Mouse (Mus musculus) heart, embryonic 10.5 days (tissue): ENCODE data around the gene Gm28305. TPM values are rescaled to one million over a fixed set of nuclear protein-coding genes. Genes with fewer than 3 reads are reported as not detected.

Experiments
- DNase-seq: peaks from one replicate; pipeline ENCODE4 v3.0.0-alpha.2; 2017; ENCODE audit warnings: low spot score
- H3K27ac ChIP-seq: fragments of 300-500 bp; sonication (generic); 2 replicates; pipeline ENCODE4 v1.5.1; 2016; ENCODE audit warnings: mild to moderate bottlenecking
- H3K27me3 ChIP-seq: fragments of 300-500 bp; sonication (generic); 2 replicates; pipeline ENCODE4 v1.6.1; 2016; ENCODE audit warnings: mild to moderate bottlenecking; ENCODE audit not compliant: poor library complexity, insufficient read depth, severe bottlenecking
- H3K36me3 ChIP-seq: fragments of 300-500 bp; sonication (generic); 2 replicates; pipeline ENCODE4 v1.6.1; 2016; ENCODE audit warnings: mild to moderate bottlenecking, moderate library complexity
- H3K4me1 ChIP-seq: fragments of 300-500 bp; sonication (generic); 2 replicates; pipeline ENCODE4 v1.6.1; 2016; ENCODE audit warnings: mild to moderate bottlenecking
- H3K4me3 ChIP-seq: fragments of 300-500 bp; sonication (generic); 2 replicates; pipeline ENCODE4 v1.5.1; 2016; ENCODE audit warnings: mild to moderate bottlenecking, moderate library complexity
- H3K9me3 ChIP-seq: fragments of 300-500 bp; sonication (generic); 2 replicates; pipeline ENCODE4 v1.6.1; 2016; ENCODE audit warnings: mild to moderate bottlenecking, moderate library complexity
- WGBS: fragments of 180-500 bp; shearing (Covaris S2); methylation state at CpG from one replicate; pipeline ENCODE4 v1.1.7; 2016; 5-methylcytosine and 5-hydroxymethylcytosine counted together
- polyA plus RNA-seq: library from polyadenylated mRNA; unstranded; fragments of >200 nt; fragmentation: Nextera tagmentation; extraction: Ambion mirVana; gene quantifications from 2 replicates; pipeline ENCODE4 v1.2.1, GENCODE M21; 2016

The Gm28305 gene
- polyA plus RNA-seq, 1 experiment from 2014 or later: not detected

DNA sequence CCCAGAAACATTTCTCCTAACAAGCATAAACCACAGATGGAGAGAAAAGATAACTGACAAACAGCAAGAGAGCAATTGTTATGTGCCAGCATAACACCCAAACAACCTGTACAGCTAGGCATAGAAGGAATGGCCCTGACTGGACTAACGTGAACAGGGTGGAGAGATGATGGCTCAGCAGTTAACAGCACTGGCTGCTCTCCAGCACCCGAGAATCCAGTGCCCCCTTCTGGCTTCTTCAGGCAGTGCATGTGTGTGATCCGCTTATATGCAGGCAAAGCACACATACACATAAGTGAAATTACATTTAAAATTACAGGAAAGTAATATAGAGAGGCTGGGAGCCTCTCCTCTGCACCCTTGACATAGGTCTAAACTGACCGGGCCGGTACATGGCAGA lies 38.9 kb downstream of the Gm28305 start:
- no peak for DNase-seq
- no peaks in the 10 kb centered on the region for H3K4me1 ChIP-seq
- H3K27me3 ChIP-seq: no peaks in the 10 kb centered on the region
- no peaks in the 10 kb centered on the region for H3K9me3 ChIP-seq
- H3K27ac ChIP-seq: no peak overlapping the region
- peaks cover 8% of the 10 kb centered on the region; the same call in 1 of the 2 replicates for H3K36me3 ChIP-seq
- 51% methylated on average over 5 of the region's 5 CpGs for WGBS
- no peak overlapping the region for H3K4me3 ChIP-seq

DNA sequence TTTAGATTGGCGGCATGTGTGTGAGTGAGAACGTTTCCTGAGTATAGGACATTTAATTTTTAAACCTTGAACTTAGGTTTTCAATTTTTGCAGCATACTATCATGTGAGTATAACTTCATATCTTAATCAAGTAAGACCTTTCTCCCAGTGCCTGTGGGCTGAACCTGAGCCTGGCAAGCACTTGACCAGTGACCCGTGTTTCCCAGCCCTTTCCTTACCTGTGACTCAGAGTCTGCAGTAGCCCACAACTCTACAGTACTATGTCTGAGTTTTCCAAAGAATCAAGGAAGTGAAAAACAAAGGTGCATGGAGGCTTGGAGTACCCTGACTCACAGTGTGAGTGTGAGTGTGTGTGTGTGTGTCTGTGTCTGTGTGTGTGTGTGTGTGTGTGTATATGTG lies 39.6 kb downstream of the Gm28305 start:
- 74% methylated on average over 3 of the region's 3 CpGs for WGBS
- H3K9me3 ChIP-seq: no peaks in the 10 kb centered on the region
- 0 out of 2 replicates have a peak, but pooled peaks cover 6% of the 10 kb centered on the region for H3K36me3 ChIP-seq
- no peak overlapping the region for H3K27ac ChIP-seq
- H3K4me1 ChIP-seq: no peaks in the 10 kb centered on the region
- no peak overlapping the region for H3K4me3 ChIP-seq
- DNase-seq: no peak
- H3K27me3 ChIP-seq: no peaks in the 10 kb centered on the region

DNA sequence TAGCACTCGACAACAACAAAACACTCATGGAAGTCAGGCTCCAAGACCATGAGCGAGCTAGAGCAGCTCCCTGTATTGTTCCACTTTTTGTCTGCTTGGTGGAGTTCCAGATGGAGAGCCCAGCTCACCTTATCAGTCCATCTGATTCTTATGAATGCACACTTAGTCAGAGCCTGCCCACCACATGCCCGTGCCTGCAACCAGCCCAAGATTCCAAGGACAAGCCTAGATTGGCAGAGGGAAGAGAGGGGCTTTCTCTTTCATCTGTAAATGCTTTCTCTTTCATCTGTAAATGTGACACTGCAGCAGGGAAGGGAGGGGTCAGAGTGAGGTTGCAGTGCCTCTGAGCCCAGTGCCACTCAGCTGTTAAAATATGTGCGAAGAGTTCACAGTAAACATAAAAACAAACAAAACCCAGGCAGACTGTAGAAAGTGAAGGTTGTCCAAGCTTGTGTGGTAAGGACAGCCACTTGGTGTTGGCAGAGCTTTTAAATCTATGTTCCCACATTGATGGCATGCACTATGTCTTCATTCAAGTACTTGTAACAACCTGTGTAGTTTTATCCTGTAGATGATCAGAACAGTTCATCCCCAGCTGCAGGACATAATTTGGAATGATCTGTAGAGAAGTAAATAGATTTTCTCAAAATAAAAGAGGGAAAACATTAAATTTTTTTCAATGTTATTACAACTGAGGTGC lies 45.4 kb downstream of the Gm28305 start:
- no peaks in the 10 kb centered on the region for H3K4me1 ChIP-seq
- no peaks in the 10 kb centered on the region for H3K27me3 ChIP-seq
- 64% methylated on average over 4 of the region's 4 CpGs for WGBS
- DNase-seq: peak; percentile 39
- 0 out of 2 replicates have a peak, but pooled peaks cover 3% of the 10 kb centered on the region for H3K36me3 ChIP-seq
- H3K27ac ChIP-seq: no peak overlapping the region
- no peak overlapping the region for H3K4me3 ChIP-seq
- H3K9me3 ChIP-seq: no peaks in the 10 kb centered on the region

DNA sequence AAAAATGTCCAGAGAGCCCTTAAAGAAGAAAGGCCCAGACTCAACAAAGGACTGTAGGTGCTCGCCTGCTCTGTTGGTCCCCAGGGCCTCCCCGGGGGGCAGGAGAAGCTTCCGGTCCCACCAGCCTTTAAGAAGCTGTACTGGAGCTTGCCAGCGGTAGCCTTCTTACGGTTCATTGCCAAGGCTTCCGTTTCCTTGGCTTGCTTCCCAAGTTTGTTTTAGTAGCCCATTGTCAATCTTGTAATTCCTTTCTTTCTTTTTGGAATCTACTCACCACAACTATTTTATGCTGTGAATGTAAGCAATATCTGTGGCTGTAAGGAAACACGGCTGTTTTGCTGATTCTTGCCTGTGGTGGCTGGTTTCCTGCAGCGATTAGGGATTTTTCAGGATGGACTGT lies 48.1 kb downstream of the Gm28305 start:
- DNase-seq: no peak
- H3K27ac ChIP-seq: 0 out of 2 replicates have a peak overlapping the region, but pooled peaks have one; percentile 4
- H3K9me3 ChIP-seq: no peaks in the 10 kb centered on the region
- WGBS: 75% methylated on average over 8 of the region's 8 CpGs
- no peaks in the 10 kb centered on the region for H3K4me1 ChIP-seq
- no peaks in the 10 kb centered on the region for H3K27me3 ChIP-seq
- H3K4me3 ChIP-seq: no peak overlapping the region
- H3K36me3 ChIP-seq: 0 out of 2 replicates have a peak, but pooled peaks cover 3% of the 10 kb centered on the region

DNA sequence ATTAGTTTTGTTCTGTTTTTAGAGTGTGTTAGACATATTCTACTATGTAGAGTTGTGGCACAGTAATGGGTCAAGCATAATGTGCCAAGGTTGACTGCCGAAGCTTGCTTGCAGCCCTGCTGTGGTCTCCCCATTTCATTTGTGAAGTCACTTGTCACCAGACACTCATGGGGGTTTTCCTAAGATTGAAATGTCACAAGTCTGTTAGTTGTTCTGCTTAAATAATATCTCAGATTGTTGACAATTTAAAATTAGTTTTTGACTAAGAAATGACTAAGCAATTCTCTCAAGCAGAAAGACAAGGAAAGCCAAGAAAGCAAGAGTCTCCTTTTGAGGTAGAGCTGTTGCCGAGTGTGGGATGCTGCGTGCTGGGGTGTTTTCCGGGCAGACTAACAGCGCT lies 52.5 kb downstream of the Gm28305 start:
- WGBS: 96% methylated on average over 5 of the region's 5 CpGs
- DNase-seq: no peak
- H3K4me1 ChIP-seq: no peaks in the 10 kb centered on the region
- H3K9me3 ChIP-seq: no peaks in the 10 kb centered on the region
- H3K27me3 ChIP-seq: no peaks in the 10 kb centered on the region
- H3K4me3 ChIP-seq: no peak overlapping the region
- no peaks in the 10 kb centered on the region for H3K36me3 ChIP-seq
- no peak overlapping the region for H3K27ac ChIP-seq

DNA sequence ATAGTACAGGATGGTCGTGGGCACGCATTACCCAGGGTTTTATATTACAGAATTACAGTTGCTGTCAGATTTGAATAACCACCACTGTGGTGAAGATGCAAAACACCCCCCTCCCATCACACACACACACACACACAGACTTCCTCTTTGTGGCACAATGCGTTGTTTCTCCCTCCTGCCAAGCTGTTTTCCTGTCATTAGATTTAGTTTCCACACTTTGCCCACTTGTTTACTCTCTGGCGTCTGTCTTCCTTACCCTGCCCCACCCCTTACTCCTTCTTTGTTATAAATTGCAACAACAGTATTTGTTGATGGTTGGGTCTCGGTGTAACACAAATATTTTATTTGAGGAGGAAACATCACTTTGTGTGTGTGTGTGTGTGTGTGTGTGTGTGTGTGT lies 57.8 kb downstream of the Gm28305 start:
- no peak for DNase-seq
- WGBS: 67% methylated on average over 5 of the region's 5 CpGs
- H3K4me3 ChIP-seq: no peak overlapping the region
- no peaks in the 10 kb centered on the region; the same call in 1 of the 2 replicates for H3K36me3 ChIP-seq
- H3K27ac ChIP-seq: no peak overlapping the region
- no peaks in the 10 kb centered on the region for H3K27me3 ChIP-seq
- peaks cover 8% of the 10 kb centered on the region; the same call in 1 of the 2 replicates for H3K4me1 ChIP-seq
- H3K9me3 ChIP-seq: no peaks in the 10 kb centered on the region

DNA sequence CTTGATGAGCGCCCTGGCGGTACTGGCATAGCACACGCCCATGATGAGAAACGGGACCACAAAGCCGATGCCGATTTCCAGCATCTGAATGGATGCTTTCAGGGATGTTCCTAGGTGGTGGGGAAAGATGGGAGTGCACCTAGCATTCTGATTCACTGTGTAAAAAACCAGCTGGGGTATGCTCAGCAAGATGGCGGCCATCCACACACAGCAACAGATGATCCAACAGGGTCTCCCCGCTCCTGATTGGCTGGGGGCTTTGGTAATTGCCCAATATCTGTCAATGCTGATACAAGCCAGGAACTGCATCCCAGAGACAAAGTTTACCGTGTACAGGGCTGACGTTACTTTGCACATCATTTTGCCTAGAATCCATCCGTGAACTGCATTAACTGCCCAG lies 58.6 kb downstream of the Gm28305 start:
- Histone ChIP-seq H3K4me3 (no peak overlapping the region), H3K27me3 (no peaks in the 10 kb centered on the region), H3K36me3 (no peaks in the 10 kb centered on the region; the same call in 1 of the 2 replicates), H3K27ac (no peak overlapping the region), H3K4me1 (peaks cover 8% of the 10 kb centered on the region; the same call in 1 of the 2 replicates), H3K9me3 (no peaks in the 10 kb centered on the region)
- DNase-seq: no peak
- 87% methylated on average over 11 of the region's 11 CpGs for WGBS

DNA sequence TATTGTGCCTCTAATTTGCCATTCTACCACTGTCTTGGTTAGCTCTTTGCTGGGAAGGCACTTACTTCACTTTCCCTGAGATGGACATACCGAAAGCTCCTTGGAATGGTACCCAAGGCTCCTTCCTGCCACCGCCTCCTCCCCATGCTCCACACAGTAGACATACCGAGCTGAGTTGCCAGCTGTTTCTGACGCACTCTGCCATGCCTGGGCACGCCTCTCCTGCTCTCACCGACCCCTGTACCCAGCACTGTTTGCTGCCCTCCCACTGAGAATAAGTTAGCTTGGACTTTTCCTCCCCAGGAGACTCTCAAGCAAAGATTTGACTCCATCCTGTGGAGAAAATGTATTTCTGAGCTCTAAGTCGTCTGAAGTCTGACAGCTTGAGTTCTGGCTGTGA lies 60.4 kb downstream of the Gm28305 start:
- Histone ChIP-seq H3K4me1 (peaks cover 8% of the 10 kb centered on the region; the same call in 1 of the 2 replicates), H3K27me3 (no peaks in the 10 kb centered on the region), H3K36me3 (no peaks in the 10 kb centered on the region; the same call in 1 of the 2 replicates), H3K27ac (no peak overlapping the region), H3K9me3 (no peaks in the 10 kb centered on the region), H3K4me3 (no peak overlapping the region)
- DNase-seq: no peak
- 54% methylated on average over 7 of the region's 7 CpGs for WGBS

DNA sequence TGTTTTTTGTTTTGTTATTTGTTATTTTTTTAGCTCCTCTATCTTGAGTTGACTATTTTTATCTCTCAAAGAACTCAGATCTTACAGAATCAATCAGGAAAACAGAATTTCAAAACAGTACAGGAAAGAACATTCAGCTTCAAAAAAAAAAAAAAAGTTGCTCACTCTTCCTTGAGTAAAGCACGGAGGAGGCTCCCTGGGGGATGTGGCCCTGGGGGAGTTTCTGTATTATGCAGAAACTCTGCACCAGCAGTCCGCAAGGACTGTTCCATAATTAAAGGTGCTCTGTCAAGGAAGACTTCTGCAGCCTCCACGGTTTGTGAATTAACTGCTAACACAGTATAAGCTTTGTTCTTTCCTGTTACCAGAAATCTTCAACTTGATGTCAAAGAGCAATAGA lies 61.0 kb downstream of the Gm28305 start:
- WGBS: 33% methylated on average over 3 of the region's 3 CpGs

DNA sequence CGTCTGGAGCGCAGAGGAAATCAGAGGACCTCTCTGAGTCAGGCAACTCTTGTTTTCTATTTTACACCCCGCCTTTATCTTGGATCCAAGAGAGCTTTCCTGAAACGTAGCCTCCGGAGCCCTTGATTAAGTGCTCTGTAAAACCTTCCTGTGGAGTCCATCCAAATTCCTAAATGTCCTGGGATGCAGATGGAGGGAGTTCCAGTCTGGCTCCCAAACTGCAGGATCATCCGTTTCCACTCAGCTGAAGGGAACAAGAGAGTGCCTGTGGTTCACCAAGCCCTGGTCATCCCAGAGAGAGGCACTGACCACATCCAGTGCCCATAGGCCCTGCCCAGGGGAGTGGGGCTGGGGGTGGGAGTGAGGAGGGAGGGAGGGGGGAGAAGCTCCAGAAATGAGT lies 61.8 kb downstream of the Gm28305 start:
- 34% methylated on average over 6 of the region's 6 CpGs for WGBS
- Histone ChIP-seq H3K27me3 (no peaks in the 10 kb centered on the region), H3K36me3 (no peaks in the 10 kb centered on the region; the same call in 1 of the 2 replicates), H3K4me3 (no peak overlapping the region), H3K27ac (no peak overlapping the region), H3K4me1 (peaks cover 8% of the 10 kb centered on the region; the same call in 1 of the 2 replicates), H3K9me3 (no peaks in the 10 kb centered on the region)
- DNase-seq: no peak

More for the DNA sequence above, 61.0 kb downstream of the Gm28305 start:
- Histone ChIP-seq H3K9me3 (no peaks in the 10 kb centered on the region), H3K36me3 (no peaks in the 10 kb centered on the region; the same call in 1 of the 2 replicates), H3K4me3 (no peak overlapping the region), H3K27me3 (no peaks in the 10 kb centered on the region), H3K27ac (no peak overlapping the region), H3K4me1 (peaks cover 8% of the 10 kb centered on the region; the same call in 1 of the 2 replicates)
- DNase-seq: no peak

DNA sequence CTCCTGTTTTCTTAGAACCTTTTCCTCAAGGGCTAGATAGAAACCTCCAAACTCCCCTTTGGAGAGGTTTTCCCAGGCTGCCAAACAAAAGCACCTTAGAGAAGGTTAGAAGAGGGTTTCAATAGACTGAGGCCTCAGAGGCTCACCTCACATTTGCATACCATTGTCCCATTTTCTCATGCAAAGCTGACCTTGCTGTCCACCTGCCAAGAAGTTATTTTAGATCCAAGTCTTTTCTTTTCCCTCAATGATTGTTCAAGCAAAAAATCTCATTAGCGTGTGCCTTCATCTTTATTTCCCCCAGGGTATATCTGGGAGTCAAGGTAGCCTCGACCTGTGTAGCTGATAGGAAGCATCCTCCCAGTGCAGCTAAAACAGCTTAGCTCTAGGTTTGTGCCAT lies 62.4 kb downstream of the Gm28305 start:
- H3K27me3 ChIP-seq: no peaks in the 10 kb centered on the region
- H3K4me1 ChIP-seq: peaks cover 8% of the 10 kb centered on the region; the same call in 1 of the 2 replicates
- DNase-seq: no peak
- H3K4me3 ChIP-seq: no peak overlapping the region
- H3K9me3 ChIP-seq: no peaks in the 10 kb centered on the region
- no peak overlapping the region for H3K27ac ChIP-seq
- H3K36me3 ChIP-seq: no peaks in the 10 kb centered on the region; the same call in 1 of the 2 replicates
- 53% methylated on average over 2 of the region's 2 CpGs for WGBS

DNA sequence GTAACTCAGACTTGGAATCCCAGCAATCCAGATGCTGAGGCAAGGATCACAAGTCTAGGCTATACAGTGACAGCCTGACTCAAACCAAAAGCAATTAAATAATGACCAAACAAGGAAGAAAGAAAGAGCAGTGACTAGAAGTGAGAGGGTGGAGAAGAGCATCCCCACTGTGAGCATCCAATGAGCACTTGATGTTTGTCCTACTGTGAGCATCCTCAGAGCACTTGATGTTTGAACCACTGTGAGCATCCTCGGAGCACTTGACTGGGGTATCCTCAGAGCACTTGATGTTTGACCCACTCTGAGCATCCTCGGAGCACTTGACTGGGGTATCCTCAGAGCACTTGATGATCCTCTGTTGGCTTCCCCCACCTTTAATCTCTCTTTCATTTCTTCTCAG lies 64.5 kb downstream of the Gm28305 start:
- no peak overlapping the region for H3K27ac ChIP-seq
- peaks cover 12% of the 10 kb centered on the region; the same call in 1 of the 2 replicates for H3K4me1 ChIP-seq
- H3K36me3 ChIP-seq: no peaks in the 10 kb centered on the region
- H3K9me3 ChIP-seq: no peaks in the 10 kb centered on the region
- whole genome bisulfite sequencing: 76% methylated on average over 2 of the region's 2 CpGs
- H3K27me3 ChIP-seq: no peaks in the 10 kb centered on the region
- no peak overlapping the region for H3K4me3 ChIP-seq
- no peak for DNase-seq

DNA sequence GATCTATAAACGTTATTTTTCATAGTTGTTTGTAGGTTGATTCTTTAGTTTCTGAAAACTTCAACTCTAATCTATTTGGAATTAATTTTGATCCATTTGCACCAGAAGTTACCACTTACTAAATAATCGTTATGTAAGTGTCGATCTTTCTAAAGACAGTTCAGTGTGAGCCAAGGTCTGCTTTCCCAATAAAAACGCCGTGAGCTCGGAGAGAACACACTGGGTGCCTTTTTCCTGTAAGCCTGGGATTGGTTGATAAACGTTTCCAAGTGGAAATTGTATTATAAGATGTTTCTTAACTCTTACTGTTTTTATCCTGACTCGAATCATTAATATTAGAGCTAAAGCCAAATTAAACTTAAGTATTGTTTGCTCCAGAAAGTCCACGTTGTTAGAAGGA lies 66.5 kb downstream of the Gm28305 start:
- Histone ChIP-seq H3K9me3 (no peaks in the 10 kb centered on the region), H3K27me3 (no peaks in the 10 kb centered on the region), H3K36me3 (no peaks in the 10 kb centered on the region), H3K4me3 (no peak overlapping the region), H3K27ac (no peak overlapping the region), H3K4me1 (peaks cover 6% of the 10 kb centered on the region; the same call in 1 of the 2 replicates)
- WGBS: 74% methylated on average over 9 of the region's 9 CpGs
- no peak for DNase-seq
